Mouse (Mus musculus) stomach, postnatal 0 days (tissue): Measurements from ENCODE around the gene Snx9. TPM values are rescaled to one million over a fixed set of nuclear protein-coding genes. Genes with fewer than 3 reads are reported as not detected.
A peak's percentile ranks its signal among the peaks of the same experiment; 100 is the strongest.

Experiments
- ATAC-seq: fragments of 200-750 bp; cut with Nextera tagmentation; 2 replicates; pipeline ENCODE4 v1.8.0; 2017; ENCODE audit not compliant: low FRiP score, low TSS enrichment
- DNase-seq: peaks from one replicate; pipeline ENCODE4 v3.0.0-alpha.2; 2016; ENCODE audit warnings: low spot score
- H3K27ac ChIP-seq: fragments of 300-500 bp; sonication (generic); replicated peaks from 2 replicates; pipeline ENCODE4 v1.5.1; 2014; ENCODE audit warnings: mild to moderate bottlenecking, control low read depth
- H3K27me3 ChIP-seq: fragments of 300-500 bp; sonication (generic); 2 replicates; pipeline ENCODE4 v1.6.1; 2014; ENCODE audit warnings: low read length; ENCODE audit not compliant: control insufficient read depth, insufficient read depth
- H3K36me3 ChIP-seq: fragments of 300-500 bp; sonication (generic); 2 replicates; pipeline ENCODE4 v1.6.1; 2014; ENCODE audit warnings: low read length, mixed read lengths; ENCODE audit not compliant: control insufficient read depth, insufficient read depth
- H3K4me1 ChIP-seq: fragments of 300-500 bp; sonication (generic); replicated peaks from 2 replicates; pipeline ENCODE4 v1.6.1; 2014; ENCODE audit warnings: antibody characterized with exemption; ENCODE audit not compliant: control insufficient read depth, insufficient read depth
- H3K4me2 ChIP-seq: fragments of 300-500 bp; sonication (generic); replicated peaks from 2 replicates; pipeline ENCODE4 v1.6.1; 2014; ENCODE audit warnings: low read depth, mild to moderate bottlenecking, control low read depth, moderate library complexity
- H3K4me3 ChIP-seq: fragments of 300-500 bp; sonication (generic); 2 replicates; pipeline ENCODE4 v1.5.1; 2014; ENCODE audit warnings: low read depth, low read length, control low read depth
- H3K9ac ChIP-seq: fragments of 300-500 bp; sonication (generic); 2 replicates; pipeline ENCODE4 v1.6.1; 2014; ENCODE audit warnings: mild to moderate bottlenecking, low read length, control low read depth, mixed read lengths
- H3K9me3 ChIP-seq: fragments of 300-500 bp; sonication (generic); 2 replicates; pipeline ENCODE4 v1.6.1; 2016; ENCODE audit warnings: low read length; ENCODE audit not compliant: control insufficient read depth
- CTCF ChIP-seq: IDR thresholded peaks from 2 replicates; pipeline ENCODE4 v1.5.1; 2016; ENCODE audit warnings: antibody characterized with exemption, low read depth, mild to moderate bottlenecking, moderate library complexity
- EP300 ChIP-seq: optimal IDR thresholded peaks from 2 replicates; pipeline ENCODE3; 2016; ENCODE audit warnings: antibody characterized with exemption
- WGBS: fragments of 180-500 bp; shearing (Covaris S2); extraction: QIAGEN DNeasy Blood & Tissue Kit; methylation state at CpG from one replicate; pipeline ENCODE4 v1.1.7; 2014; 5-methylcytosine and 5-hydroxymethylcytosine counted together
- polyA plus RNA-seq: library from polyadenylated mRNA; unstranded; fragments of >200 nt; fragmentation: Nextera tagmentation; extraction: Ambion mirVana; gene quantifications from 2 replicates; pipeline ENCODE4 v1.2.1, GENCODE M21; 2015

Snx9 gene
- polyA plus RNA-seq, 1 experiment from 2014 or later, result 34.8 TPM

DNA sequence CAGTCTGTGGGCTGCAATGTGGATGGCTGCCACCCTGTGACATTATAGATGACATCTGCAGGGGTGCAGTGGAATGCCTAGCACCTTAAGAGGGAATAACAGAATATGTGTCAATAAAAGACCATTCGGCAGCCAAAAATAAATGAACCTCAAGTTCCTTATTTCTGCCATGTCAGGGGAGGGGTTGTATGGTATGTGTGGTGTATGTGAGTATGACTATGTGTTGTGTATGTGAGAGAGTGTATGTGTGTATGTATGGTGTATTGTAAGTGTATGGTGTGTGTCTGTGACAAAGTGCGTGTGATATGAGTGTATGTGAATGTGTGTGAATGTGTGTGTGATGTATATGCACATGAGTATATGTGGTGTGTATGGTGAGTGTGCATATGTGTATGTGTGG lies 23.3 kb upstream of the Snx9 start:
- ATAC-seq, result no peak
- H3K9ac ChIP-seq, result no peak overlapping the region
- H3K4me2 ChIP-seq, result no peak overlapping the region
- H3K4me3 ChIP-seq, result no peak overlapping the region
- no peaks in the 10 kb centered on the region for H3K9me3 ChIP-seq
- no peaks in the 10 kb centered on the region for H3K27me3 ChIP-seq
- H3K4me1 ChIP-seq, result no peaks in the 10 kb centered on the region
- 89% methylated on average over 2 of the region's 2 CpGs for WGBS
- DNase-seq, result no peak
- TF ChIP-seq EP300 (no peak), CTCF (no peak)
- no peaks in the 10 kb centered on the region for H3K36me3 ChIP-seq
- no peak overlapping the region for H3K27ac ChIP-seq

DNA sequence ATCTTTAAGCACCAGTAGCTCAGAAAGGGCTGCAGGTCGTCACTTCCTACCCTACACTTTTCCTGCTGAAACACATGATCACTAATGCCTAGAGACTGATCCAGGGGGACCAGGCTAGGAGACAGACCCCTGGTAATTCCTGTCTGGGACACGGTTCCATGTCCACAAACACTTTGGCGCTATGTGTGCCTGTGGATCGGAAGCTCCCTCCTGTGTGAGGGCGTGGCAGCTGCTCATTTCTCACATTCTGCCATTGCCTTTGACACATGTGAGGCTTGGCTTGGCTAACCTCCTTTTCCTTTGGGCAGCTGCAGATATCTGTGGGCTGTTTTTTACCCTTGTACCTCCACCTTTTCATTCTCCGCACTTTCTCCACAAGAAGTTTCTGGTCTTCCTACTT lies 22.0 kb upstream of the Snx9 start:
- Histone ChIP-seq H3K4me3 (no peak overlapping the region), H3K36me3 (no peaks in the 10 kb centered on the region), H3K9ac (no peak overlapping the region), H3K27me3 (no peaks in the 10 kb centered on the region), H3K4me1 (no peaks in the 10 kb centered on the region), H3K27ac (no peak overlapping the region), H3K4me2 (no peak overlapping the region), H3K9me3 (no peaks in the 10 kb centered on the region)
- TF ChIP-seq CTCF, result no peak
- no peak for TF ChIP-seq EP300
- ATAC-seq (no peak), DNase-seq (no peak)
- WGBS, result 37% methylated on average over 6 of the region's 6 CpGs

DNA sequence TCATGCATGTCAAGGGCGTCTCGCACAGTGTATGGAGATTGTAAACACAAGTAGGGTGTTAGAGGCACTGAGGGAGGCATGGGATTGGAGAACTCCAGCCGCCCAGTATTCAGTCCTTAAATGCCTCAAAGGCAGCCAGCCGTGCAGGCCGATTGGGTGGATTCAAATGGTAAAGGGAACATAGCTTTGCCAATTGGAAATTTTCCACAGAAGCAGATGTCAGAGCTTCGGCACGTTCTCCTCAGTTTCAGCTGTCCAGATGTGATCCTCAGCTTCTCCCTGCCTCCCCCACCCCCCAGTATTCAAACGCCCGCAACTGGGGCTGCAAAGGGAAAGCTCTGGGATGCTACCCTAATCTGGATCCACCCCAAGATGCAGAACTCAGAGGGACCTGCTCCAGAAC lies 21.3 kb upstream of the Snx9 start:
- no peak overlapping the region for H3K9ac ChIP-seq
- no peak for DNase-seq

DNA sequence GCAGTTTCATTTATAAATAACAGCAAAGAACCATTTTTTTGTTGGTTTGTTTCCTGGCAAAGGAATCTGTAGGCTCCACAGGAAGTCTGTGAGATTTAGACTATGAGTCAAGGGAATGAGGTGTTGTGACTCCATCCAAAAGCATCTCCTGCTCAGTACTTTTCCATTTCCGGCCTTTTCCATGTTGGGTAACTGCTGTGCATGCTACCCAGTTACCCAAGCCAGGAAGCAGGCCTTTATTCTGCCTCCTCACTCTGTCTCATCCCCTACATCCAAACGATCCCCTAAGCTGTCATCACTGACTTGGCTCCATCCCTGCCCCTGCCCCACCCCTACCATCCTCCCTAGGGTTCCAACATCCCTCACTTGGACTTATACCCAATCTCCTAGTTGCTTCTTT lies 18.6 kb upstream of the Snx9 start:
- WGBS, result 56% methylated on average over 2 of the region's 2 CpGs
- DNase-seq (no peak), ATAC-seq (no peak)
- H3K9me3 ChIP-seq, result no peaks in the 10 kb centered on the region
- no peaks in the 10 kb centered on the region for H3K4me1 ChIP-seq
- H3K36me3 ChIP-seq, result no peaks in the 10 kb centered on the region
- H3K4me2 ChIP-seq, result no peak overlapping the region
- no peak overlapping the region for H3K4me3 ChIP-seq
- no peak for TF ChIP-seq CTCF
- TF ChIP-seq EP300, result no peak
- no peaks in the 10 kb centered on the region for H3K27me3 ChIP-seq
- H3K9ac ChIP-seq, result no peak overlapping the region
- H3K27ac ChIP-seq, result no peak overlapping the region

More for the DNA sequence above, 21.3 kb upstream of the Snx9 start:
- Histone ChIP-seq H3K4me2 (peak overlapping the region; percentile 19; the same call in 1 of the 2 replicates), H3K36me3 (no peaks in the 10 kb centered on the region), H3K27me3 (no peaks in the 10 kb centered on the region), H3K27ac (no peak overlapping the region), H3K9me3 (no peaks in the 10 kb centered on the region), H3K4me3 (no peak overlapping the region), H3K4me1 (no peaks in the 10 kb centered on the region)
- WGBS, result 24% methylated on average over 9 of the region's 9 CpGs
- ATAC-seq, result no peak
- TF ChIP-seq EP300 (no peak), CTCF (no peak)

DNA sequence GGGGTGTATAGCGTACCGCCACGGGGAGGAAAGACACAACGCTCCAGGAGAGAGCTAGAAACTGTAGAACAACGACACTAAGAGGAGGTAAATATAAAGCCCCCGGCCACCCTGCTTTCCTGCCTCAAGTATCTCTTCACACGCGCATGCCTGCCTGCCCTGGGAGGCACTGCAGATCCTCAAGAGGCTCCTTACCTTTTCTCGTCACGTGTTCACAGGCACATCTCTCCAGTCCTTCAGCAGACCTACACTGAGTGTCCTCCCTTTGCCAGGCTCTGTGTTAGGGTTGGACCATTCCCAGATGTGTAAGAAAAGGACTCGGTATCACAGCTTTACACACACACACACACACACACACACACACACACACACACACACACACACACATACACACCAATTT lies 18.1 kb upstream of the Snx9 start:
- Histone ChIP-seq H3K9ac (no peak overlapping the region), H3K4me3 (no peak overlapping the region), H3K27me3 (no peaks in the 10 kb centered on the region), H3K36me3 (no peaks in the 10 kb centered on the region), H3K4me1 (no peaks in the 10 kb centered on the region), H3K9me3 (no peaks in the 10 kb centered on the region), H3K27ac (no peak overlapping the region), H3K4me2 (no peak overlapping the region)
- no peak for TF ChIP-seq CTCF
- TF ChIP-seq EP300, result no peak
- DNase-seq (no peak), ATAC-seq (no peak)
- 91% methylated on average over 11 of the region's 11 CpGs for WGBS

DNA sequence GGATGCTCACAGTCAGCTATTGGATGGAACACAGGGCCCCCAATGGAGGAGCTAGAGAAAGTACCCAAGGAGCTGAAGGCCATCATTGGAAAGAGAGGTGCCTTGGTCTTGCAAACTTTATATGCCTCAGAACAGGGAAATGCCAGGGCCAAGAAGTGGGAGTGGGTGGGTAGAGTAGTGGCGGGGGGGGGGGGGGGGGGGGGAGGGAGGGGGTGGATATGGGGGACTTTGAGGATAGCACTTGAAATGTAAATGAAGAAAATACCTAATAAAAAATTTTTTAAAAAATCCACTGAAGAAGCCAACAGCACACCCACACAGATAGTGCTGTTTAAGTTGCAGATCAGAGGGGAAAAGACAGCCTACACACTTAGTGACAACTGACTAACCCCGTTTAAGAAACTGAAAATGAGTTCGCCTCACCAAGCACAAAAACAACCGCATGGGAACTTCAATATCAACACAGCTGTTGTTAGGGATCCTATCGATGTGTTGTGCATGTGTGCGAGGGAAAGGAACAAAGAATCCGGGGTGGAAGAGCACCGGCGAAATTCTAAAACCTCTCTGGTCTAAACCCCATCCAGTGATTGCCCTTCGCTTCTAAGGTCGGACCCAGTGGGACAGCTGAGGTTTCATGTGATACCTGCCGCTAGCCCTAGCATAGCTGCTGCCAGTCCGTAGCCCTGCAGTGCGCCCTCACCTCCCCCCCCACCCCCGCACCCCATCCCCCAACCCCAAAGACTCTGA lies 13.1 kb upstream of the Snx9 start:
- WGBS, result 13% methylated on average over 14 of the region's 15 CpGs

More for the DNA sequence above, 13.1 kb upstream of the Snx9 start:
- no peaks in the 10 kb centered on the region for H3K27me3 ChIP-seq
- DNase-seq (no peak), ATAC-seq (no peak)
- H3K9me3 ChIP-seq, result no peaks in the 10 kb centered on the region
- TF ChIP-seq EP300, result no peak
- TF ChIP-seq CTCF, result no peak
- no peak overlapping the region for H3K4me3 ChIP-seq
- H3K36me3 ChIP-seq, result no peaks in the 10 kb centered on the region
- H3K4me1 ChIP-seq, result no peaks in the 10 kb centered on the region
- H3K27ac ChIP-seq, result no peak overlapping the region
- H3K4me2 ChIP-seq, result no peak overlapping the region; the same call in 1 of the 2 replicates
- H3K9ac ChIP-seq, result no peak overlapping the region
